Mouse (Mus musculus): ENCODE measurements around the gene Hsf4. TPM values are rescaled to one million over a fixed set of nuclear protein-coding genes. Genes with fewer than 3 reads are reported as not detected.
"Not testable (repeated sequence)": the region's sequence is repeated elsewhere in the genome, so short reads cannot be mapped to it uniquely, and the experiment has no call there.

The Hsf4 gene
- polyA plus RNA-seq, 1 experiment from 2014 or later: not detected

- not testable (repeated sequence) for H3K9ac ChIP-seq (ENCODE audit: low read length); H3K9me3 ChIP-seq (ENCODE audit: control insufficient read depth, low read length); ATAC-seq (ENCODE audit: insufficient number of reproducible peaks, low FRiP score, low TSS enrichment, low read depth); H3K4me1 ChIP-seq (ENCODE audit: control insufficient read depth, insufficient read depth, low read length); H3K4me2 ChIP-seq (ENCODE audit: low read depth, severe bottlenecking); H3K36me3 ChIP-seq (ENCODE audit: control insufficient read depth, insufficient read depth, low read length); H3K4me3 ChIP-seq (ENCODE audit: low read depth, low read length); DNase-seq (ENCODE audit: low spot score); H3K27ac ChIP-seq (replicated peaks; ENCODE audit: low read depth, low read length)
- peaks cover 14% of the 10 kb centered on the region for H3K27me3 ChIP-seq (ENCODE audit: control insufficient read depth, insufficient read depth, low read length)
- WGBS: 67% methylated on average over 3 of the region's 3 CpGs
Measured at GRCm38 (mm10) chr8:105291802-105292201, 22.2 kb downstream of the Hsf4 start.

- Histone ChIP-seq H3K9ac (ENCODE audit: low read length) (no peak overlapping the region), H3K4me1 (ENCODE audit: control insufficient read depth, insufficient read depth, low read length) (peaks cover 6% of the 10 kb centered on the region), H3K27ac (replicated peaks; ENCODE audit: low read depth, low read length) (no peak overlapping the region), H3K4me2 (ENCODE audit: low read depth, severe bottlenecking) (no peak overlapping the region), H3K36me3 (ENCODE audit: control insufficient read depth, insufficient read depth, low read length) (no peaks in the 10 kb centered on the region), H3K27me3 (ENCODE audit: control insufficient read depth, insufficient read depth, low read length) (peaks cover 14% of the 10 kb centered on the region), H3K9me3 (ENCODE audit: control insufficient read depth, low read length) (no peaks in the 10 kb centered on the region), H3K4me3 (ENCODE audit: low read depth, low read length) (no peak overlapping the region)
- WGBS: 77% methylated on average over 7 of the region's 7 CpGs
- ATAC-seq (ENCODE audit: insufficient number of reproducible peaks, low FRiP score, low TSS enrichment, low read depth): no peak
- no peak for DNase-seq (ENCODE audit: low spot score)
Measured at GRCm38 (mm10) chr8:105292471-105292870, 22.9 kb downstream of the Hsf4 start.

- Histone ChIP-seq H3K9ac (ENCODE audit: low read length) (no peak overlapping the region), H3K27me3 (ENCODE audit: control insufficient read depth, insufficient read depth, low read length) (peaks cover 14% of the 10 kb centered on the region), H3K4me3 (ENCODE audit: low read depth, low read length) (no peak overlapping the region), H3K4me2 (ENCODE audit: low read depth, severe bottlenecking) (no peak overlapping the region), H3K36me3 (ENCODE audit: control insufficient read depth, insufficient read depth, low read length) (no peaks in the 10 kb centered on the region), H3K4me1 (ENCODE audit: control insufficient read depth, insufficient read depth, low read length) (peaks cover 9% of the 10 kb centered on the region), H3K9me3 (ENCODE audit: control insufficient read depth, low read length) (no peaks in the 10 kb centered on the region), H3K27ac (replicated peaks; ENCODE audit: low read depth, low read length) (no peak overlapping the region)
- WGBS: 60% methylated on average over 19 of the region's 19 CpGs
- no peak for ATAC-seq (ENCODE audit: insufficient number of reproducible peaks, low FRiP score, low TSS enrichment, low read depth)
- no peak for DNase-seq (ENCODE audit: low spot score)
Measured at GRCm38 (mm10) chr8:105293405-105293804, 23.8 kb downstream of the Hsf4 start.

GRCm38 (mm10) chr8:105294776-105295175 lies 25.2 kb downstream of the Hsf4 start:
- Histone ChIP-seq H3K27ac (replicated peaks; ENCODE audit: low read depth, low read length) (no peak overlapping the region), H3K4me3 (ENCODE audit: low read depth, low read length) (no peak overlapping the region), H3K4me2 (ENCODE audit: low read depth, severe bottlenecking) (no peak overlapping the region), H3K36me3 (ENCODE audit: control insufficient read depth, insufficient read depth, low read length) (peaks cover under 1% of the 10 kb centered on the region; the same call in 1 of the 2 replicates), H3K27me3 (ENCODE audit: control insufficient read depth, insufficient read depth, low read length) (peaks cover 13% of the 10 kb centered on the region), H3K4me1 (ENCODE audit: control insufficient read depth, insufficient read depth, low read length) (peaks cover 13% of the 10 kb centered on the region), H3K9ac (ENCODE audit: low read length) (no peak overlapping the region), H3K9me3 (ENCODE audit: control insufficient read depth, low read length) (no peaks in the 10 kb centered on the region)
- no peak for ATAC-seq (ENCODE audit: insufficient number of reproducible peaks, low FRiP score, low TSS enrichment, low read depth)
- no peak for DNase-seq (ENCODE audit: low spot score)
- 72% methylated on average over 9 of the region's 9 CpGs for WGBS

- Histone ChIP-seq H3K9ac (ENCODE audit: low read length) (no peak overlapping the region), H3K4me1 (ENCODE audit: control insufficient read depth, insufficient read depth, low read length) (peaks cover 10% of the 10 kb centered on the region), H3K4me2 (ENCODE audit: low read depth, severe bottlenecking) (no peak overlapping the region; the same call in 1 of the 2 replicates), H3K36me3 (ENCODE audit: control insufficient read depth, insufficient read depth, low read length) (peaks cover 4% of the 10 kb centered on the region; the same call in 1 of the 2 replicates), H3K4me3 (ENCODE audit: low read depth, low read length) (no peak overlapping the region), H3K27me3 (ENCODE audit: control insufficient read depth, insufficient read depth, low read length) (peaks cover 8% of the 10 kb centered on the region), H3K9me3 (ENCODE audit: control insufficient read depth, low read length) (no peaks in the 10 kb centered on the region), H3K27ac (replicated peaks; ENCODE audit: low read depth, low read length) (no peak overlapping the region)
- DNase-seq (ENCODE audit: low spot score) (no peak), ATAC-seq (ENCODE audit: insufficient number of reproducible peaks, low FRiP score, low TSS enrichment, low read depth) (no peak)
- WGBS: 66% methylated on average over 11 of the region's 11 CpGs
Measured at GRCm38 (mm10) chr8:105295256-105295655, 25.7 kb downstream of the Hsf4 start.

- DNase-seq (ENCODE audit: low spot score) (no peak), ATAC-seq (ENCODE audit: insufficient number of reproducible peaks, low FRiP score, low TSS enrichment, low read depth) (no peak)
- H3K9ac ChIP-seq (ENCODE audit: low read length): no peak within 1 kb of the TSS
- H3K4me2 ChIP-seq (ENCODE audit: low read depth, severe bottlenecking): peak within 1 kb of the TSS; percentile 91
- H3K4me3 ChIP-seq (ENCODE audit: low read depth, low read length): peak within 1 kb of the TSS; percentile 99; the same call in 1 of the 2 replicates
- peaks cover 2% of the 10 kb centered on the region; the same call in 1 of the 2 replicates for H3K27me3 ChIP-seq (ENCODE audit: control insufficient read depth, insufficient read depth, low read length)
- H3K9me3 ChIP-seq (ENCODE audit: control insufficient read depth, low read length): no peaks in the 10 kb centered on the region
- H3K36me3 ChIP-seq (ENCODE audit: control insufficient read depth, insufficient read depth, low read length): peaks cover 10% of the 10 kb centered on the region; the same call in 1 of the 2 replicates
- no peak within 1 kb of the TSS for H3K27ac ChIP-seq (replicated peaks; ENCODE audit: low read depth, low read length)
- H3K4me1 ChIP-seq (ENCODE audit: control insufficient read depth, insufficient read depth, low read length): peaks cover 10% of the 10 kb centered on the region
- 65% methylated on average over 11 of the region's 11 CpGs for WGBS
Measured at GRCm38 (mm10) chr8:105295895-105296573, 26.4 kb downstream of the Hsf4 start, which contains the start of gene Exoc3l. Gene Exoc3l (minus strand): TSS chr8:105296101.

- Histone ChIP-seq H3K36me3 (ENCODE audit: control insufficient read depth, insufficient read depth, low read length) (peaks cover 19% of the 10 kb centered on the region; the same call in 1 of the 2 replicates), H3K9ac (ENCODE audit: low read length) (peak within 1 kb of the TSS; percentile 84), H3K27me3 (ENCODE audit: control insufficient read depth, insufficient read depth, low read length) (peaks cover 2% of the 10 kb centered on the region; the same call in 1 of the 2 replicates), H3K4me1 (ENCODE audit: control insufficient read depth, insufficient read depth, low read length) (peaks cover 10% of the 10 kb centered on the region), H3K4me3 (ENCODE audit: low read depth, low read length) (peak within 1 kb of the TSS; percentile 99), H3K9me3 (ENCODE audit: control insufficient read depth, low read length) (no peaks in the 10 kb centered on the region), H3K27ac (replicated peaks; ENCODE audit: low read depth, low read length) (peak within 1 kb of the TSS; percentile 52; the same call in 1 of the 2 replicates), H3K4me2 (ENCODE audit: low read depth, severe bottlenecking) (peak within 1 kb of the TSS; percentile 91)
- peak; percentile 77 for ATAC-seq (ENCODE audit: insufficient number of reproducible peaks, low FRiP score, low TSS enrichment, low read depth)
- DNase-seq (ENCODE audit: low spot score): peak; percentile 95
- 0% methylated on average over 58 of the region's 58 CpGs for WGBS
Measured at GRCm38 (mm10) chr8:105297511-105298192, 28.1 kb downstream of the Hsf4 start, which contains the start of gene E2f4. Gene E2f4 (plus strand): TSS chr8:105297663.

GRCm38 (mm10) chr8:105298351-105299252 lies 29.0 kb downstream of the Hsf4 start:
- Histone ChIP-seq H3K27me3 (ENCODE audit: control insufficient read depth, insufficient read depth, low read length) (no peaks in the 10 kb centered on the region), H3K4me3 (ENCODE audit: low read depth, low read length) (peak overlapping the region; percentile 99), H3K36me3 (ENCODE audit: control insufficient read depth, insufficient read depth, low read length) (peaks cover 22% of the 10 kb centered on the region; the same call in 1 of the 2 replicates), H3K9me3 (ENCODE audit: control insufficient read depth, low read length) (no peaks in the 10 kb centered on the region), H3K4me1 (ENCODE audit: control insufficient read depth, insufficient read depth, low read length) (peaks cover 10% of the 10 kb centered on the region), H3K4me2 (ENCODE audit: low read depth, severe bottlenecking) (peak overlapping the region; percentile 91), H3K9ac (ENCODE audit: low read length) (peak overlapping the region; percentile 84), H3K27ac (replicated peaks; ENCODE audit: low read depth, low read length) (no peak overlapping the region)
- WGBS: 60% methylated on average over 18 of the region's 18 CpGs
- DNase-seq (ENCODE audit: low spot score): no peak
- ATAC-seq (ENCODE audit: insufficient number of reproducible peaks, low FRiP score, low TSS enrichment, low read depth): no peak

Data from limb, embryonic 11.5 days (tissue).